Mouse (Mus musculus): ENCODE measurements around the gene Ppp1r12a. TPM values are rescaled to one million over a fixed set of nuclear protein-coding genes. Genes with fewer than 3 reads are reported as not detected.

The Ppp1r12a gene
- polyA plus RNA-seq, 1 experiment from 2014 or later = 72.3 TPM

DNA sequence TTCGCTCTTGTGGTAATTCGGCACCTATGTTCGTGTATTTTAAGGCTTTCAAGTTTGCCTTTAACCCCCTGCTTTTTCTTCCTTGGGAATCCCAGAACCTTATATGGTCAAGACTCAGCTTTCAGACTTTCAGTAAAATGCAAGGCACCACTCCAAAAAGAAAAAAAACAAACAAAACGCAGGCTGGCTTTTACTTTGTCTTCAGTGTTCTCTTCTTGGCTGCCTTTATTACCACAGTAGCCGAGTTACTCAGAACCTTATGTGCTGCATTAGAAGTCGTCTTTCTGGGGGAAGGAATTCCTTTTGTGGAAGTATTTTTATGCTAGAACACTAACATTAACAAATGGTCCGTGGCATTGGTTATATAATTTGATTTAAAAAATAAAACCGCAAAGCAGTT, 22.8 kb downstream of the Ppp1r12a start:
- Histone ChIP-seq H3K27me3 (no peaks in the 10 kb centered on the region), H3K4me1 (replicated peaks) (peaks cover 8% of the 10 kb centered on the region), H3K36me3 (no peaks in the 10 kb centered on the region), H3K27ac (replicated peaks) (no peak overlapping the region), H3K4me3 (no peak overlapping the region), H3K4me2 (no peak overlapping the region), H3K9ac (no peak overlapping the region), H3K9me3 (no peaks in the 10 kb centered on the region)
- ATAC-seq (ENCODE audit: low FRiP score, low read depth) = no peak
- WGBS = 70% methylated on average over 8 of the region's 8 CpGs

DNA sequence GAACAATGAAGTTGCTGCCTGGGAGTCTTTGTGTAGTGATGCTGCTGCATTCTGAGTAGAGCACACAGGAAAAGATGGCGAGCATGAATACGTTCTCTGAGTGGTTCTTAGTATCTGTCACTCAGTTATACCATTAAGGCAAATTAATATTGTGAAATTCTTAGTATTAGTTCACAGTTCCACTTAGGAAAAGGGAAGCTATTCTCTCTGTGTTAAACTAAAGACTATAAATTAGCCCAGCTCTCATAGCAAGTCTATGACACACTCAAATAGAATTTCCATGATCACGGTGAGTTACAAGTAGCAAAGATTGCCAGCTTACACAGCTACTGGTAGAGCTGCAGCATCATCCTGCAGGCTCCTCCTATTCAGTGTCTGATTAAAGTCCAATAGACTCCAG, 23.3 kb downstream of the Ppp1r12a start:
- ATAC-seq (ENCODE audit: low FRiP score, low read depth) = no peak
- Histone ChIP-seq H3K36me3 (no peaks in the 10 kb centered on the region), H3K27ac (replicated peaks) (no peak overlapping the region), H3K4me3 (no peak overlapping the region), H3K9me3 (no peaks in the 10 kb centered on the region), H3K4me1 (replicated peaks) (peaks cover 10% of the 10 kb centered on the region), H3K9ac (no peak overlapping the region), H3K4me2 (no peak overlapping the region), H3K27me3 (no peaks in the 10 kb centered on the region)
- 79% methylated on average over 3 of the region's 3 CpGs for WGBS

DNA sequence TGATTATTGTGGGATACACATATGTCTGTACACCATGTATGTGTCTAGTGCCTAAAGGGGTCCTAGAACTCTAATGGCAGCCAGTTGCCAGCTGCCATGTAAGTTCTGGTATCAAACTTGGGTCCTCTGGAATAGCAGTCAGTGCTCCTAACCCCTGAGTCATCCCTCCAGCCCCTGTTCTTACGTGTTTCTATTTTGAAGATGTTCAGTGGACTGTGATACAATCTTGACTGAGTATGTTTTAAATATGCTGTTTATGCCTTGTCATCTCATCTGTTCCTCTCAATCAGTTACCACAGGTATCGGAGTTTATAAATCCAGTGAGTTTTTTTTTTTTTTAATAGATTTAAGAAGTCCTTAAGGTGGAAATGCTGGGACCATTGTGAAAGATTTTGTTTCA, 27.3 kb downstream of the Ppp1r12a start:
- Histone ChIP-seq H3K27ac (replicated peaks) (no peak overlapping the region), H3K36me3 (no peaks in the 10 kb centered on the region), H3K9me3 (no peaks in the 10 kb centered on the region), H3K4me3 (no peak overlapping the region), H3K4me1 (replicated peaks) (peaks cover 22% of the 10 kb centered on the region), H3K4me2 (no peak overlapping the region), H3K27me3 (no peaks in the 10 kb centered on the region), H3K9ac (no peak overlapping the region)
- ATAC-seq (ENCODE audit: low FRiP score, low read depth) = no peak
- WGBS = 78% methylated on average over 2 of the region's 2 CpGs

DNA sequence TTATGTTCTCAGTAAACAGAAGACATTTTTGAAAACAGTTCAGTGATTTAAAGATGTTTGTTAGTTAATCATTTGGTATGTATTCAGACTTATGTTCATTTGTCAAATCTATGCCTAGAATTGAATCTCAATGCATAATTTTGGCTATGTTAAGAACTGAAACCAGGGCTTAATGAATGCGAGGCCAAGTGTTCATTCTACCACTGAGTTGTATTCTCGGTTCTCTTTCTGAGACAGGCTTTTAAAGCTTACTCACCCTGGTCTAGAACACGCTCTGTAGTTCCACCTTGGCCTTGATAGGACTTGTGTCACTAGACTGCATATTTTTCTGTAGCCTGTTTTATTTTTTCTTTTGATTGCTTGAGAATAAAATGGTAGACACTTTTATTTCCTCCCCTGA, 28.0 kb downstream of the Ppp1r12a start:
- 89% methylated on average over 3 of the region's 3 CpGs for WGBS
- ATAC-seq (ENCODE audit: low FRiP score, low read depth) = no peak

DNA sequence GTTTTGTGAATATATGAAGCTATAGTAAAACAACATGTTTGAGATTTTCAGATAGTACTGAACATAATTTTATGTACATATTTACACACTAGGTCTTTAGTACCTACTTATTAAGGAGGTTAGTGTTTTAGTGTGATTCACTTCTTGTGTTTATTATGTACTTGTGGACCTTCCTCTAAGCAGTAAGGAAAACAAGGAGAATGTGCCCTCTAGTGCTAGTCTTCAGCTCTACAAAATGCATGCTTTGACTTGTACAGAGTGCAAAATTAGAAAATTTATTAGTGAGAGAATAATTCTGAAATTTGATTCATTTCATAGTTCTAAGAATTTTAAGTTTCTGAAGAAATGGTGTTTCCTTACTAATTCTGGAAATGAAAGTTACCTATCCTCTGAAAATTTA, 28.6 kb downstream of the Ppp1r12a start:
- Histone ChIP-seq H3K27me3 (no peaks in the 10 kb centered on the region), H3K36me3 (no peaks in the 10 kb centered on the region), H3K27ac (replicated peaks) (no peak overlapping the region), H3K9me3 (no peaks in the 10 kb centered on the region), H3K4me3 (no peak overlapping the region), H3K4me2 (no peak overlapping the region), H3K9ac (no peak overlapping the region), H3K4me1 (replicated peaks) (peaks cover 14% of the 10 kb centered on the region; the same call in 1 of the 2 replicates)
- no peak for ATAC-seq (ENCODE audit: low FRiP score, low read depth)

More for the DNA sequence above, 28.0 kb downstream of the Ppp1r12a start:
- no peaks in the 10 kb centered on the region for H3K9me3 ChIP-seq
- peaks cover 16% of the 10 kb centered on the region; the same call in 1 of the 2 replicates for H3K4me1 ChIP-seq (replicated peaks)
- H3K9ac ChIP-seq = no peak overlapping the region
- no peak overlapping the region for H3K27ac ChIP-seq (replicated peaks)
- H3K4me3 ChIP-seq = no peak overlapping the region
- no peak overlapping the region for H3K4me2 ChIP-seq
- H3K27me3 ChIP-seq = no peaks in the 10 kb centered on the region
- H3K36me3 ChIP-seq = no peaks in the 10 kb centered on the region

DNA sequence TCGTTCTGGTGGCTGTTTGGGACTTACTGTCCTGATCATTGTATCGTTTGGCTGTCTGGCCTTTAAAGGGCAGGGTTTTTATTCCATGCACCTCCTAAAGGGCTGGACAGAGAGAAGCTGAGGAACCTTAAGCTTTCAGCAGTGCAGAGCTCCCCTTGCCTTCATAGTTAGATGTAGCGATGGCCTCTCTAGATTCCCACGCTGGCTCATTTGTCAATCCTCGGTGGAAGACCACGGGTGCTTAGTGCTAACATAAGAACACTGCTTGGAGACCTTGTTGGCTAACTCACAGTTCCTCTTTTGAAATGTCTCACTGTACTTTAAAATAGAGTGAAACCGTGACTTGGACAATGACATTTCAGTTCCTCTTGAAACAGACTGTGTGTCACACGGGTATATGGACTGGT, 29.4 kb downstream of the Ppp1r12a start:
- Histone ChIP-seq H3K4me1 (replicated peaks) (peaks cover 14% of the 10 kb centered on the region; the same call in 1 of the 2 replicates), H3K27ac (replicated peaks) (no peak overlapping the region), H3K9me3 (no peaks in the 10 kb centered on the region), H3K4me3 (no peak overlapping the region), H3K4me2 (no peak overlapping the region), H3K9ac (no peak overlapping the region), H3K27me3 (no peaks in the 10 kb centered on the region), H3K36me3 (no peaks in the 10 kb centered on the region)
- WGBS = 62% methylated on average over 8 of the region's 8 CpGs
- ATAC-seq (ENCODE audit: low FRiP score, low read depth) = no peak

DNA sequence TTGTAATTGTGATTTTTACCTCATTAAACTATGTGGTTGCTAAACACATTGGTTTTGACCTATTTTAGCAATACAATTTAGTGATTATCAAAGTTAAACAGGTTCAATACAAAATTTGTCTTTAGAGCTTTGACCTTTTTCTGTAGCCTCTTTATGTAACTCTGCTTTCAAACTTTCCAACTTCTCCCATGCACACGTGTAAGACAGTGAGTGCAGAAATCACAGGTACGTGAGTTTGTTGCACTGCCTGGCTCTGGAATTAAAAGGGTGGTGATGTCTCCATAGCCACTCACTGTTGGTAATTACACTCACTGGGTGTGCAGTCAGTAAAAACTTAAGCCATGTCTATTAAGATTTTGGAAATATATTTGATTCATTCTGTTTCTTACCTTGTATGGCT, 30.3 kb downstream of the Ppp1r12a start:
- H3K27ac ChIP-seq (replicated peaks) = no peak overlapping the region
- H3K4me1 ChIP-seq (replicated peaks) = peaks cover 14% of the 10 kb centered on the region; the same call in 1 of the 2 replicates
- H3K27me3 ChIP-seq = no peaks in the 10 kb centered on the region
- no peak overlapping the region for H3K4me2 ChIP-seq
- H3K9ac ChIP-seq = no peak overlapping the region
- H3K4me3 ChIP-seq = no peak overlapping the region
- H3K9me3 ChIP-seq = no peaks in the 10 kb centered on the region
- no peaks in the 10 kb centered on the region for H3K36me3 ChIP-seq
- WGBS = 64% methylated on average over 2 of the region's 2 CpGs
- ATAC-seq (ENCODE audit: low FRiP score, low read depth) = no peak

DNA sequence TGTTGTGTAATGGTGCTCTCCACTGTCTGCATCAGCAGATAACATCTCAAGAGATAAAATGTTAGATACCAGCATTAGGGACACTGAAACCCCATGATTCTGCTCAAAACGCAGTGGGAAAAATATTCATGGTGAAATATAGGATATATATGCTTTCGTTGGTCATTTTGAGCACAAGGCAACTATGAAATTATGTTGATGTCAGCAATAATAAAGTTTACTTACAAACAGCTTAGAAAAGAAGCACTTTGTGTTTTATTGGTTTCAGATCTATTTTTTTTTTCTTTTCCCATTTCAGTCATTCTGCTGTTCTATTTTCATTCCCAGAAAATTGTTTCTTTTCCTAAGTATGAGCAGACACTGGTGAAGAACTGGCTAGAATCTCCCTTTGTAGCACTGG, 34.1 kb downstream of the Ppp1r12a start:
- 95% methylated on average over 2 of the region's 2 CpGs for WGBS
- Histone ChIP-seq H3K4me2 (no peak overlapping the region), H3K36me3 (0 out of 2 replicates have a peak, but pooled peaks cover 6% of the 10 kb centered on the region), H3K27me3 (no peaks in the 10 kb centered on the region), H3K4me3 (no peak overlapping the region), H3K9me3 (no peaks in the 10 kb centered on the region), H3K4me1 (replicated peaks) (peaks cover 11% of the 10 kb centered on the region; the same call in 1 of the 2 replicates), H3K27ac (replicated peaks) (no peak overlapping the region), H3K9ac (no peak overlapping the region)
- ATAC-seq (ENCODE audit: low FRiP score, low read depth) = no peak

DNA sequence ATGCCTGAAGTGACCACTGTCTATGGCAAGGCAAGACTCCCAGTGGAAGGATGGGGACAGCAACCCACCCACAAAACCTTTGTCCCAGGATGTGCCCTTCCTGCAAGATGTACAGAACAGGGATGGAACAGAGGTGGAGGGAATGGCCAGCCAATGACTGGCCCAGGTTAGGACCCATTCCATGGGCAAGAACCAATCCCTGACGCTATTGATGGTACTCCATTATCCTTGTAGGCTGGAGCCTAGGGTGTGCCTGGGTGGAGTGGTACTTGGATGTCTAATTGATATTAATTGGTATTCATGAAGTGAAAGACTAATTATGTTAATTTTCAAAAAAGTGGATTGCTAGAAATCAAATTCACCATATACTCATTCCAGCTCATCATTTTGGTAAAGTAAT, 35.5 kb downstream of the Ppp1r12a start:
- Histone ChIP-seq H3K27me3 (no peaks in the 10 kb centered on the region), H3K4me1 (replicated peaks) (0 out of 2 replicates have a peak, but pooled peaks cover 5% of the 10 kb centered on the region), H3K9me3 (no peaks in the 10 kb centered on the region), H3K4me3 (no peak overlapping the region), H3K4me2 (no peak overlapping the region), H3K27ac (replicated peaks) (no peak overlapping the region), H3K36me3 (0 out of 2 replicates have a peak, but pooled peaks cover 6% of the 10 kb centered on the region), H3K9ac (no peak overlapping the region)
- ATAC-seq (ENCODE audit: low FRiP score, low read depth) = no peak
- 97% methylated on average over 1 of the region's 1 CpGs for whole genome bisulfite sequencing

DNA sequence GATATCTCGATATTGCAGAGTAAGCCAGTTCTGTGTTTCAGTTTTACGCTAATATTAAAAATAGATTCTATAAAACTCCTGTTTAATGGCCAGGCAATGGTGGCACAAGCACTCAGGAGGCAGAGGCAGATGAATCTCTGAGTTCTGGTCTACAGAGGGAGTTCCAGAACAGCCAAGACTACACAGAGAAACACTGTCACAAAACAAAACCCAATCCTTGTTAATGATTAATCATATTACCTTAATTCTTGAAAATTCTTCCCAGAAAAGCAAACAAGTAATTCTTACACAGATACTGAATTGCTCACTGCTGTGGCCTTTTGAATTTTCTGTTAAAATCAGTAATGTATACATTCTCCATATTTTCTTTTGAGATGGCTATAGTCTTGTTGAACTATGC, 37.0 kb downstream of the Ppp1r12a start:
- 0 out of 2 replicates have a peak, but pooled peaks cover 6% of the 10 kb centered on the region for H3K36me3 ChIP-seq
- H3K9me3 ChIP-seq = no peaks in the 10 kb centered on the region
- no peak overlapping the region for H3K9ac ChIP-seq
- no peak overlapping the region for H3K4me2 ChIP-seq
- no peak overlapping the region for H3K27ac ChIP-seq (replicated peaks)
- no peak for ATAC-seq (ENCODE audit: low FRiP score, low read depth)
- no peak overlapping the region for H3K4me3 ChIP-seq
- 92% methylated on average over 2 of the region's 2 CpGs for WGBS
- 0 out of 2 replicates have a peak, but pooled peaks cover 1% of the 10 kb centered on the region for H3K4me1 ChIP-seq (replicated peaks)
- H3K27me3 ChIP-seq = no peaks in the 10 kb centered on the region

DNA sequence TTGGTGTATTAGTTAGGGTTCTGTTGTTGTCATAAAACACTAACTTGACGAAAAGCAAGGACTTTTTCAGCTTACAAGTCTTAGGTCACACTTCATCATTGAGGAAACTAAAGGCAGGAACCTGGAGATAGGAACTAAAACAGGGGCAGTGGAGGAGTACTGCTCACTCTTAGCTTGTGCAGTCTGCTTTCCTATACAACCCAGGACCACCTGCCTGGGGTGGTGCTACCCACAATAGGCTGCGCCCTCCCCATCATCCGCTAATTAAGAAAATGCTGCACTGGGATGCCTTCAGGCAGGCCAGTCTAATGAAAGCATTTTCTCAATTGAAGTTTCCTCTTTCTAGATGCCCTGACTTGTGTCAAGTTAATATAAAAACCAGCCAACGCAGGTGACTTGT, 40.1 kb downstream of the Ppp1r12a start:
- Histone ChIP-seq H3K4me1 (replicated peaks) (no peaks in the 10 kb centered on the region), H3K9me3 (no peaks in the 10 kb centered on the region), H3K9ac (no peak overlapping the region), H3K4me3 (no peak overlapping the region), H3K4me2 (no peak overlapping the region), H3K27ac (replicated peaks) (no peak overlapping the region), H3K27me3 (no peaks in the 10 kb centered on the region), H3K36me3 (0 out of 2 replicates have a peak, but pooled peaks cover 6% of the 10 kb centered on the region)
- peak; percentile 65; the same call in 1 of the 2 replicates for ATAC-seq (ENCODE audit: low FRiP score, low read depth)
- WGBS = 82% methylated on average over 4 of the region's 4 CpGs

DNA sequence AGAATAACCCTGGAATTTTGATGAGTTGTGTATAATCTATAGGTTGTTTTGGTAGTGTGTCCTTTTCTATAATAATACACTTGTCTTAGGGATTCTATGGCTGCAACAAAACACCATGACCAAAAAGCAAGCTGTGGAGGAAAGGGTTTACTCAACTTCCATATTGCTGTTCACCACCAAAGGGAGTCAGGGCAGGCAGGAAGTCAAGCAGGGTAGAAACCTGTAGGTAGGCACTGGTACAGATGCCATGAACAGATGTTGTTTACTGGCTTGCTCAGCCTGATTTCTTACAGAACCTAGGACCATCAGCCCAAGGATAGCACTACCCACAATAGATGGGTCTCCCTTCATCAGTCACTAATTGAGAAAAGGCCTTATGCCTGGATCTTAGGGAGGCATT, 41.4 kb downstream of the Ppp1r12a start:
- no peak for ATAC-seq (ENCODE audit: low FRiP score, low read depth)
- Histone ChIP-seq H3K36me3 (0 out of 2 replicates have a peak, but pooled peaks cover 6% of the 10 kb centered on the region), H3K4me2 (no peak overlapping the region), H3K9ac (no peak overlapping the region), H3K4me1 (replicated peaks) (peaks cover 4% of the 10 kb centered on the region; the same call in 1 of the 2 replicates), H3K27ac (replicated peaks) (no peak overlapping the region), H3K27me3 (no peaks in the 10 kb centered on the region), H3K4me3 (no peak overlapping the region), H3K9me3 (no peaks in the 10 kb centered on the region)

DNA sequence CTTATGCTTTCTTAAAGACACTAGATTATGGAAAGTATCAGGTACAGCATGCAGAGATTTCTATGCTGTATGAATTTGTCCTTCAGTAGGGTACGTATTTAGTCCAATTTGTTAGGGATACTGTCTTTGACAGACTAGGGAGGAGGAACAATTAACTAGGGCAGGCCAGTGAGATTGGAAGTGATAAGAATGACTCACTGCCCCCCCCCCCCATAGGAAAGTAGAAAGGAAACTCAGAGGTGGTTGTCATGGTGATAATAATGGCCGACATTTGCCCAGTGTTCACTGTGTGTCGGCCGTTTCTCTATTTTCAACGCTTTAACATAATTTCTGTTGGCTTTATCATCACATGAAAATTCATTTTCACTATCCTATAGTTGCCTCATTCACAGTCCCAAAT, 47.4 kb downstream of the Ppp1r12a start:
- WGBS = 63% methylated on average over 5 of the region's 5 CpGs
- no peak overlapping the region for H3K27ac ChIP-seq (replicated peaks)
- no peak for ATAC-seq (ENCODE audit: low FRiP score, low read depth)
- H3K27me3 ChIP-seq = no peaks in the 10 kb centered on the region
- H3K9me3 ChIP-seq = no peaks in the 10 kb centered on the region
- H3K36me3 ChIP-seq = no peaks in the 10 kb centered on the region
- no peak overlapping the region for H3K4me3 ChIP-seq
- peaks cover 4% of the 10 kb centered on the region; the same call in 1 of the 2 replicates for H3K4me1 ChIP-seq (replicated peaks)
- H3K9ac ChIP-seq = no peak overlapping the region
- no peak overlapping the region for H3K4me2 ChIP-seq
